Mouse (Mus musculus): ENCODE data around the gene P2rx2.

Gene P2rx2

DNA sequence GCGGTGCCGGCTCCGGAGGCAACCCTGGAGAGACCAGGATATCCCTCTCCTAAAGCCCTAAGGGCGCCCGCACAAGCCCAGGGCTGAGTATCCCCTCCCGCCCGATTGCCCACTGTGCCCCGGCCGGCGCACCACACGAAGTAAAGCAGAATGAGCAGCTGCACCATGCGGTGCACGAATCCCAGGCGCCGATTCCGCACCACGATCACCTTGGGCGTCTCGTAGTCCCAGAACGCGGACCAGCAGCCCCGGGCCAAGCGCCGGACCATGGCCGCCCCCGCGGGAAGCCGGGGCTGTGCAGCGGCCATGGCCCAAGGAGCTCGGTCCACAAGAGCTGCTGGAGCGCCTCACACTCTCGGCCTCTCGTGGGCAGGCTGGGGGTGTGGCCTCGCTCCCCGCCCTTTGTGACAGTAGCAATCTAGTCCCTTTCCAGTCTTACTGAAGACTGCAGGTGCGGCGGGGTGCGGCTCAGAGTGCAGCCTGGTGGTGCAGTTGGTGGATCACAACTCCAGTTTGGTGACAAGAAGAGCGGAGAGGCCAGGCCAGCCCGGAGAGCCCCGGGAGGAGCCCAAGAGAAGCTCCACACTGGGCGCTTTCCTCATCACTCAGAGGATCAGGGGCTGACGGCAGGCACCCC lies at the start of gene P2rx2:
TSS of gene P2rx2 (minus strand) at position 565 of the 637 bp plus-strand sequence.
- DNase-seq: peak; percentile 58 to 81

- no peak for DNase-seq
Observed at GRCm38 (mm10) chr5:110392727-110393126, 49.7 kb upstream of the P2rx2 start.

DNA sequence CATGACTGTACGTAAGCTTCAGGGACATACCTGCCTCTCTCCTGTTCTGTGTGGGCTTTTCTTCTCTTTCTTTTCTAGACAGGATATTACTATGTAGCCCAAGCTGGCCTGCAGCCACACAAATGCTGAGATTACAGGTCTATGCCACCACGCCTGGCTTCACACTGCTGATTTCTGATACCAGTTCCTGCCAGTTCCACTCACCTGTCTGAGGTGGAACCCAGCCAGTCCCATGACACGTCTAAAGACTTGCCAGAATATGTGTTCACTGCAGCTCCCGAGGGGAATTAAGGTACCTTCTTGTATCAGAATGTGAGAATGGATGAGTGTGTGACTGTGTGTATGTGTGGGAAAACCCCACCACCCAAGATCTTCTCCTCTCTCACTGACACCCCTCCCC lies 47.6 kb upstream of the P2rx2 start:
- peak; percentile 64 to 68 for DNase-seq

DNA sequence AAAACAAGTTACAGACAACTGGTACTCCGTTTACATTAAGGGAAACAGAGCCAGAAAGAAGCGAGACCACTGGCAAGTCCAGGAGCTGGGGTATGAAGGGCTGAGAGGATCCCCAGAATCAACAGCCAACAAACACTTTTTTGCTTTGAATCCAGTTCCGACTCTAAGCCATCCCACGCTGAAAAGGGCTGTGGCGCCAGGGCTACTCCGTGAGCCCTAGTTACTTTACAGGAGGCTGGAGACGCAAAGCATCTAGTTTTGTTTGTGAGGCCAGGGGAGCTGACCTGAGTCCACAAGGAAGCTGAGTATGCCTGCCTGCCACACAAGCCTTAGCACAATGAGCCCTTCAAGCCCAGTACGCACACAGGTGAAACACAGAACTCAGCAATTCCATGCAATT lies 44.3 kb upstream of the P2rx2 start:
- no peak for DNase-seq

DNA sequence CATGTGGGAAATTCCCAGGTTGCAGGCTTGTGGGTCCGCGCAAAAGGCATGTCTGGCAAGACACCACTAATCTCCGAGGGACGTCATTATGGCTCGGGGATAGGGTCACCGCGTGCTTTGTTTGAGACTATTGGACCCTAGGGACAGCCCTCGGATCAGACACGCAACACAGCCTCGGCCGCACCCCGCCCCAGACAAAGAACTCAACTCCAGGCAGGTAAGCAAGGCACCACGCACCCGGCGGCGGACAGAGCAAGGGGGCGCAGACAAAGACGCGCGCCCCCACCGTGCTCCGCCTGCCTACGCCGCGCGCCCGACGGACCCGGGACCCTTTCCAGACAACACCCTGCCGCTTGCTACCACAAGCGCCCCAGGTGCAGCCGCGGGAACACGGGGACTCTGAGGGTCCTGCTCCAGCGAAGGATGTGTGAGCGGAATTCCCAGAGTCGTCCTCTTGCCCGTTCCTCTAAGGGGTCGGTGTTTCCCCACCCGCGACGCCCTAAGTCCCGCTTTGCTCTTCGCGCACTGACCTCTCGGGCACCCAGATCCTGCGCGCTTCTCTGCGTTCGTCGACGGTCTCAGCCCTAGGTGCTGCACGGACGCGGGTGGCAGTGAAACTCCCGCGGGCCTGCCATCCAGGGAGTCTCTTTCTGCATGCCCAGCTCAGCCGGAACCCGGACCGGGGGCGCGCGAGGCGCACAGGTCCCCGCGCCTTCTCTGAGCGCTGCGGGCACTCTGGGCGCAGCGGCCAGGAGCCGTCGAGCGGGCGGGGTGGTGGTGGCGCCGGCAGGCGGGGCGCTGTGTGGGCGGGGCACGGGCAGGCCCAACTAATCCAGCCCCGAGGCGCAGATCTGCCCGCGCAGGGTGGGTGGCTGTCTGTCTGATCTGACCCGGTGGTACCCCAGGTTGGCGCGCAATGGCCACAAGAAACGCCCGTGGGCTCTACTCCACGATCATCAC lies 43.6 kb upstream of the P2rx2 start:
- peak; percentile 67 to 89 for DNase-seq

DNA sequence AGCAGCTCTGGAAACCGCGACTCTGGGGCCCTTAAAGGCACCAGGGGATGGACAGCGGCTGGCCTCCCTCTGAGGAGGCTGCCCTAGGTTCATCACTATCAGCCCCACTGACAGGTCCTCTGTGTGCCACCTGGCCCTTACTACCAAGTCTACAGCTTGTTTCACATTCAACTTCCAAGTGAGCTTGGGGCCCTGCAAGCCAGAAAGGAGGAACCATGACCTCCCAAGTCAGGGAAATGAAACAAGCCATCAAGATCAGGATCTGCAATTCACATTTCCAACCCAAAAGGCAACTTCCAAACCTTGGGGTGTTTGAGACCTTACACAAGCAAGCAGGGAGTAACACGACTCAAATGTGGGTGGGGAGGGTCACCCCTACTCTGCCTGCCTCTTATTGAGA lies 42.3 kb upstream of the P2rx2 start:
- DNase-seq: no peak

DNA sequence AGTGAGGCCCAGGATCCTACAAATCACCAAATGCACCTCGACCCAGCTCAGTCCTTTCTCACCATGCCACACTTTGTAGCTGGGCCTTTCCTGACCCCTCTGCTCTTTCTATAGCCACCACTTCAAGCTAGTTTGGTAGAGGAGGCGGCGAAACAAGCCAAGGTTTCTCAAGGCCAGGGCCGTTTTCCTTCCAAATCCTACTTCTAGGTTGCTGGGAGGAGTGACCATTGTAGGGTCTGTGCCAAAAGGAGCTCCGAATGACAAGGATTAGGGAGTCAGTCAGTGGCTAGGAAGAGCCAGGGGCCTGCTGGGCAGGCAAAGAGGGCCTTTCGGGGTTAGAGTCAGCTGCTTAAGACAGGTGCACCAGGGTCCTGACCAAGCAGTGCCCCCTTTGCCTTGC lies 41.5 kb upstream of the P2rx2 start:
- no peak for DNase-seq

DNA sequence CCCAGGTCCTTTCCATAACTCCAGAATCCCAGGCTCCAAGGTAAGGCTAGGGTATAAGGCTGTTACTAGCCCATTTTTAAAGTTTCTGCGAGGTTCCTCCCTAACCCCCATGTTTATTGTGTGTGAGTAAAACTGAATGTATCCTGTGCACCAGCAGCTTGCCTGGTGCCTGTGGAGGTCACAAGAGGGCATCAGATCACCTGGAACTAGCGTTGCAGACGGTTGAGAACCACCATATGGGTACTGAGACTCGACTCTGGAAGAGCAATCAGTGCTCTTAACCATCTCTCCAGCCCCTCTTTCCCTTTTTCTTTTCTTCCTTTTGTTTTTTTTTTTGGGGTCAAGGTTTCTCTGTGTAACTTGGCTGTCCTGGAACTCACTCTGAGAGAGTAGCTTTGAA lies 36.8 kb upstream of the P2rx2 start:
- DNase-seq: no peak

DNA sequence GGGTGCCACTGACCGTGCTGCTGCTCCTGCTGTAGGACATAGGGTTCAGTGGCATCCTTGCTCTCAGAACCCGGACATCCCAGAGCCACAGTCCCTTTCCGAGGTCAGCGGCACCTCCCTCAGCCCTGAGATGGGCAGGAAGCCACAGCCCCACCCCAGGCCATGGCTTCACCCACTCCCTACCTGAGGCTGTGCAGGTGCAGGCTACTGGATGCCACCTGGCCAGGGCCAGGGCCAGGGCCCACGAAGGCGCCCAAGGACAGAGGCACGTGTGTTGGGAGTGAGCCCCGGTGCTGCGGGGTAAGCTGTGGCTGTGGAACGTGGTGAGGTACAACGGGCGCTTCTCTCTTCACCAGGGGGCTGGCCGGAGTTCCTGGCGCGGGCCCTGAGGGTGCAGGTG lies 36.1 kb upstream of the P2rx2 start:
- DNase-seq: no peak

- DNase-seq: no peak
Observed at GRCm38 (mm10) chr5:110378181-110378583, 35.2 kb upstream of the P2rx2 start.

- peak; percentile 69 to 91 for DNase-seq
Observed at GRCm38 (mm10) chr5:110376802-110377433, 33.9 kb upstream of the P2rx2 start.

DNA sequence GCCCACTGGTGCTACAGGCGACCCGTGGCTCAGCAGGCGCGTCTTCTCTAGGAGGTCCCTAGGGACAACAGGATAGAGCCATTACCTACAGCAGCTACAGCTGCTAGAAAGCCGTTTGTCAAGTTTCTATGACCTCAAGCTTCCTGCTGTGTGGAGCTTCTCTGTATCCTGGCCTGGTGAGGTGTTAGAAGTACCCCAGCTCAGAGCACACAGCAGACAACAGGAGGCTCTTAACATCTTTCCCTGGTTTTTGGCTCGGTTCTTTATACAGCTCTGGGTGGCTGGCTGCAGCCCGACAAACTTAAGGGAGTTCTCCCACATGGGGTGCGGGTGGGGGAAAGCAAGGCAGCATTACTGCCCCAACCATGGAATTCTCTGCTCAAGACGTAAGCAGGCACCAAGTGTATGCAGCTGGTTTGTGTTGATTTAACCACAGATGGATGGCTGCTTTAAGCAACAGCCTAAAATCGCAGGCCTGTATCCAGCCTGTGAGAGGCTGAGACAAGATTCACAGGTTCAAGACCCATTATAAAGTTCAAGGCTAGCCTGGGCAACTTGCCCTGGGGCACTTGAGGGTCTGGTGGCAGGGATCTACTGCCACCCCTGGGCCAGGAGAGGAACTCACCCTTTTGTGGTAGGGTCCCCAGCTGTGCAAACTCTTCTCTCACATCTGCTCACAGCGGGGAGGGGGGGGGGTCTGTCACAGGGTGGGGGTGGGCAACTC lies 21.0 kb upstream of the P2rx2 start:
- no peak for DNase-seq

DNA sequence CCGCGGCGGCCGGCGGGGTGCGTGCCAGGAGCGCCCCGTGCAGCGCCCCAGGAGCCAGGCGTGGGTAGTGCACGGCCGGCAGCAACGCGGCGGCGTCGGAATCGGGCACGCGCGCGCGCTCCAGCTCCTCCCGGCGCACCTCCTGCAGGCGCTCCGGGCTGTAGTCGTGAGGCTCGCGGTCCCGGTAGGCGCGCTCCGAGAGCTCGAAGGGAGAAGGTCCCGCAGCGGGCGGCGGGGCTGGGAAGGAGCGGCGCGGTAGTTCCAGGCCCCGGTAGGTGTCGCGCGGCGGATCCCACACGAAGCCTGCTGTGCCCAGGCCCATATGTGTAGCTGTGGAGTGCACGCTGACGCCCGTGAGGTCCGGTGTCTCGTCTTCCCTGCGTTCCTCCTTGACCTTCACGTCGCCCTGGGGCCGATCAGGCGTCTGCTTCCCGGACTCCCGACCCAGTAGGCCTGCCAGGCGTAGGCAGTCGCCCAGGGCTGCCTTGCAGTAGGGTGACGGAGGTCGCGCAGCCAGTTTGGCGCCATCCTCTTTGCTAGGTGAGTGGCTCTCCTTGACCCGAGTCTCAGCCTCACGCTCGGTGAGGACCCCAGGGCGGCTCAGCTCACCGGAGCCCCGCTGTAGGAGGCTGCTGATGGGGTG lies 20.3 kb upstream of the P2rx2 start:
- DNase-seq: peak; percentile 55 to 84

GRCm38 (mm10) chr5:110362813-110363178 lies 19.8 kb upstream of the P2rx2 start:
- DNase-seq: no peak

DNA sequence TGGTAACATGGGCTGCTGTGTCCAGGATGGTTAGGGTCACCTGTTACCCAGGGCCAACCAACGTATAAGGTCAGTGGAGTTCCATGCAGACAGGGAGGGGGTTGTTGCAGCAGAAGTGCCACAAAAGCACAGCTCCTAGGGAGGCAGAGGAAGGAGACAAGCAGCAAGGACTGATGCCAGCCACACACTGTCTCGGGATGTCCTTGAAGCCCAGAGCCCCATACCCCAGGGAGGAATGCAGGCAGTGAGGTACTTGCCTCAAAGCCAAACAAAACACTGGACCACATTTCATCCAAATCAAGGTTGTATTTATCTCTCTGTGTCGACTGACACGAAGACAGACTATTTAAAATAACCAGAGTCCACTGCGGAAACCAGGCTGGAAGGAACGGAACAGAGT lies 18.5 kb upstream of the P2rx2 start:
- no peak for DNase-seq

DNA sequence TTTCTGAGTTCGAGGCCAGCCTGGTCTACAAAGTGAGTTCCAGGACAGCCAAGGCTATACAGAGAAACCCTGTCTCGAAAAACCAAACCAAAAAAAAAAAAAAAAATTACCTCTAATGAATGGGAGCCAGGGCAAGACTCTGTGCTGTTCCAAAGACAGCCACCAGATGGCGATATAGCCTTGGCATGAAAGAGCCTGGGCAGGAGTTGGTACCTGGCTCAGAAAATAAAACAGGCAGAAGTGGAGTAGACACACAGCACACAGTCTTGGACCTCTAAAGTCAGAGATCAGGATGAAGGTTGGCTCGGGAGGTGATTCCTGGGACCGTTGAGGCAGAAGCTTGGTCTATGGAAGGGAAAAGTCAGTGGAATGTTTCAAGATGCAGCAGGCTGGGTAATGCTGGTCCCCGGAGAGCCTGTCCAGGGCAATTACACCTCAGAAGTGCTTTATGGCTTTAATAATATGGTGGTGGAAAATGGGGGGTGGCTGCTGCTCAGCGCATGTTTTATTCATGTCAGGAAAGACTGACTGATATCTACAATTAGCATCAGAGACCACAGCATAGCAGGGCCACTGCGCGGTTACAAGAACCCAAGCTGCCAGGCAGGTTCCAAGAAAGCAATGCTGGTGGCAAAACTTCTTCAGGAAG lies 14.6 kb upstream of the P2rx2 start:
- DNase-seq: peak; percentile 80 to 93

- peak; percentile 51 to 76 for DNase-seq
Observed at GRCm38 (mm10) chr5:110354716-110355115, 11.7 kb upstream of the P2rx2 start.

DNA sequence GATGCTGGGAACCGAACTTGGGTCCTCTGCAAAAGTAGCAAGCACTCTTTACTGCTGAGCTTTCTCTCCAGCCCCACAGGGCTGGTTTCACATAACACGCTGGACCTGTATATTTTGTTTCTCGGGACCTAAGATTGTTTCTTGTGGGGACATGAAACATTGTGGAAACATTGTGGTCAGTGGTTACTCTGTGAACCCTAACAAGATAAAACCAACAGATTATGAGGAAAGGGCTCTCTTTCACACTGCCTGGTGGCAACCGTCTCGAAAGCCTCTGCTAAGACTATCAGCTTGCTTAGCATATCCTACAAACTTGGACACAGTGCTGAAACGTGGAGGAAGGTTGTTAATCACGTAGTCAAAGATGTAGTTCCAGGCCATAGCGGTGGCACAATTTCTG lies 4.0 kb upstream of the P2rx2 start:
- no peak for DNase-seq

GRCm38 (mm10) chr5:110345553-110345952 lies 2.5 kb upstream of the P2rx2 start:
- DNase-seq: no peak

GRCm38 (mm10) chr5:110344524-110344923 lies 1.5 kb upstream of the P2rx2 start, which contains the start of gene Lrcol1:
Lrcol1 (plus strand) TSS chr5:110344730.
- no peak for DNase-seq

- peak in 1 of 2 experiments; percentile 11 for DNase-seq
Observed at GRCm38 (mm10) chr5:110338792-110339191, 4.2 kb downstream of the P2rx2 start.

GRCm38 (mm10) chr5:110330508-110330907 lies 12.5 kb downstream of the P2rx2 start:
- peak; percentile 34 to 49 for DNase-seq
